Mouse (Mus musculus) lung, adult 2 months (tissue): ENCODE results near the gene Arhgef1. TPM values are rescaled to one million over a fixed set of nuclear protein-coding genes. Genes with fewer than 3 reads are reported as not detected.

Experiments
- DNase-seq: peaks from one replicate; pipeline ENCODE4 v3.0.0; 2022
- H3K4me1 ChIP-seq: fragments of 200-500 bp; 2 replicates; pipeline ENCODE4 v1.6.1; 2011; ENCODE audit warnings: low read length; ENCODE audit not compliant: control insufficient read depth, insufficient read depth
- H3K4me3 ChIP-seq: fragments of 200-500 bp; replicated peaks from 2 replicates; pipeline ENCODE3; 2011; ENCODE audit warnings: low read depth, mild to moderate bottlenecking, control low read depth, low read length; ENCODE audit errors: extremely low read depth
- CTCF ChIP-seq: fragments of 200-500 bp; IDR thresholded peaks from 2 replicates; pipeline ENCODE4 v1.5.1; 2011; ENCODE audit warnings: mild to moderate bottlenecking, low read length, control low read depth; ENCODE audit not compliant: insufficient read depth
- POLR2A ChIP-seq: fragments of 200-500 bp; IDR thresholded peaks from 2 replicates; pipeline ENCODE4 v1.6.1; 2011; ENCODE audit warnings: low read depth, mild to moderate bottlenecking, control low read depth, low read length, borderline replicate concordance; ENCODE audit errors: extremely low read depth
- WGBS: fragments of 180-500 bp; shearing (Covaris S2); methylation state at CpG from one replicate; pipeline ENCODE4 v1.1.7; 2018; 5-methylcytosine and 5-hydroxymethylcytosine counted together
- polyA plus RNA-seq: library from polyadenylated mRNA; depleted of rRNA; stranded (reverse); fragments of >200 nt; gene quantifications from 2 replicates; pipeline ENCODE4 v1.2.3, GENCODE M21; 2012

Arhgef1 gene
- polyA plus RNA-seq, 1 experiment, result 360 TPM

DNA sequence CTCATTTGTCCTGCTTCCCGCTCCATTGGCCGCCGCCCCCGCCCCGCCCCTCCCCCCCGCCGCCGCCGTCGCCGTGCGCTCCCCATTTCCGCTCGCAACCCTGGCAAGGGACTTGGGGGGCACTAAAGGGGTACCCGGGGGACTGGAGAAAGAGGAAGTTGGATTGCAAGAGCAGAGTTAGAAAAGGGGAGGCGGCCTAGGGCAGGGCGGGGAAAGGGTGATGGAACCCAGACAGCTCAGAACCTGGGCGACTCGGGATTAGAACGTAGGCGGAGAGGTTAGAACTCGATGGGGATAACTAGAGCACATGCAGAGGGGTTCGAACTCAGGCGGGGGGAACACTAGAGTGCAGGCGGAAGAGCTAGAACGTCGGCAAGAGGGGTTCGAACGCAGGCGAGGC lies 51.7 kb downstream of the Arhgef1 start:
- H3K4me3 ChIP-seq, result peak overlapping the region; percentile 11
- H3K4me1 ChIP-seq, result 0 out of 2 replicates have a peak, but pooled peaks cover 3% of the 10 kb centered on the region
- no peak for DNase-seq
- 2% methylated on average over 30 of the region's 30 CpGs for WGBS
- no peak for TF ChIP-seq POLR2A
- no peak for TF ChIP-seq CTCF

DNA sequence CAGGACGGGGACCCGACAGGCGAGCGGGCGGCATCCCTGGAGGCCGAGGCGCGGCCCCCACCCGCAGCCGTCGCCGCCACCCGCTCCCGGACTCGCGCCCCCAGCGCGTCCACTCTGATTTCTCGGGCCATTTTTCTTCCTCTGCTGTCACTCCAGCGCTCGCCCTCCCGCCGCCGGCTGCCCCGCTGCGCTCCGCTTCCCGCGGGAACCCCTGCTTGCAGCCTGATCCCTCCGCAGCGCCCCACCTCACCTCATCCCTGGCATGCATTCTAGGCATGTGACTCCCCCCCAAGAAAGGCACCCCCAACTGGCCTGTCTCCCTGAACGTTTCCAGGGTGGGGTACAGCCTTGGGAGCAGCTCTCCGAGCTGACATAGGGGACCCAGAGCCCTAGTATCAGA lies 52.5 kb downstream of the Arhgef1 start:
- 0 out of 2 replicates have a peak, but pooled peaks cover 3% of the 10 kb centered on the region for H3K4me1 ChIP-seq
- 11% methylated on average over 29 of the region's 33 CpGs for WGBS
- DNase-seq, result no peak
- TF ChIP-seq POLR2A, result no peak
- TF ChIP-seq CTCF, result no peak
- H3K4me3 ChIP-seq, result no peak overlapping the region

DNA sequence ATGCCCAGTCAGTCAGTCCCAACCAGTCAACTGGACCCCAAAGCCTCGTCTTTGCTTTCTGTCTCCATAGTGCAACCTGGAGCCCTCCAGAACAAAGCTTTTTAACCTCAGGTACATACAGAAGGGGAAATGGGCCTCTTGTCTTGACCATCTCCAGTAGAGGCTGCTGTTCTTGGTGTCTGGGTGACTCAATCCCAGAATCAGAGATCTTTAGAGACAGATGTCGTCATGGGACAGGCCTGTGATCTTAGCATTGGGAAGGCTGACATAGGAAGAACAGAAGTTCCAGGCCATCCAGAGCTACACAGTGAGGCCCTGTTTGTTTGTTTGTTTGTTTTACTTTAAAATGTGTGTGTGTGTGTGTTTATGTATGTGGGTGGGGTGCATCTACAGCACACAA lies 61.6 kb downstream of the Arhgef1 start:
- WGBS, result 79% methylated on average over 2 of the region's 2 CpGs
- H3K4me3 ChIP-seq, result no peak overlapping the region
- TF ChIP-seq POLR2A (no peak), CTCF (no peak)
- H3K4me1 ChIP-seq, result no peaks in the 10 kb centered on the region
- no peak for DNase-seq

DNA sequence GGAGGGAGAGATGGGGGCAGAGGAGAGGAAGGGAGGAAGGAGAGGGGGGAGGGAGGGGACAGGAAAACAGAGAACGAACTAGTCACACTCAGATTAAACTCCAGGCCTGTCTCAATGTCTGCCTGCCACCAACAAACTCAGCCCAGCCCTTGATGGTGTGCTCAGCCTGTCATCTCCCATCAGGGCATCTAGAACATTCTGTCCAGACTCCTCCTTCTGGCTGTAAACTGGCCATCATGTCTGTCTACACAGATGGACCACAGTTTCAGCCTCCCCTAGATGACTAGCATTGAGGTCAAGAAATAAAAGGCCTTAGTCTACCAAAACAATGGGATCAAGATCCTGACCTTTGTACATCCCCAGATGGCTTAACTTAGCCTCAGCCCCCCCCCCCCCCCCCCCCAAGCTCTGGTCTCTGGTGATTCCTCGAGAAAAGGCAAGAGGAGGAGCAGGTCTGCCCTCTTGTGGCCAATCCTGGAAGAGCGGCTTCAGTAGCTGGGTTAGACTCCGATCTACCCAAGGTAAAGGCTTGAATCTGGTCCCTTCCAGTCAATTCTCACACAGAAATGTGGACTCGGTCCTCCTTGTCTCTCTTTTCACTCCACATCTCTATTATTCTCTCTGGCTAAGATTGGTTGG lies 62.3 kb downstream of the Arhgef1 start:
- peak; percentile 80 for DNase-seq
- 6% methylated on average over 5 of the region's 5 CpGs for WGBS
- no peaks in the 10 kb centered on the region for H3K4me1 ChIP-seq
- no peak overlapping the region for H3K4me3 ChIP-seq
- TF ChIP-seq POLR2A (no peak), CTCF (peak; percentile 86)

DNA sequence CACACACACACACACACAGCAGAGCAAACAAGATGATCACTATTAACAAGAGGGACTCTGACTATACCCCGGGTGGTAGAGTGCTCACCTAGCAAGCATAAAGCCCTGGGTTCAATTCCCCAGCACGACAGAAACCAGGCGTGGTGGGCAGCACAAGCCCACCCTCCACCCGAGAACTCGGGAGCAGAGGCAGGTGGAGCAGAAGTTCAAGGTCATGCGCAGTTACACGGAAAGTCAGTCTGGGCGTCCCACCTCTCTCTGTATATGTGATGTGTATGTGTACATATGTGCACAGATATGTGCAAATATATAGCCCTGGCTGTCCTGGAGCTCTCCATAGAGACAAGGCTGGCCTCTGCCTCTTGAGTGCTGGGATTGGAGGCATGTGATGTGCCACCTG lies 65.3 kb downstream of the Arhgef1 start:
- Histone ChIP-seq H3K4me3 (no peak overlapping the region), H3K4me1 (peaks cover 2% of the 10 kb centered on the region; the same call in 1 of the 2 replicates)
- TF ChIP-seq CTCF (no peak), POLR2A (no peak)
- 78% methylated on average over 8 of the region's 8 CpGs for WGBS
- DNase-seq, result no peak

DNA sequence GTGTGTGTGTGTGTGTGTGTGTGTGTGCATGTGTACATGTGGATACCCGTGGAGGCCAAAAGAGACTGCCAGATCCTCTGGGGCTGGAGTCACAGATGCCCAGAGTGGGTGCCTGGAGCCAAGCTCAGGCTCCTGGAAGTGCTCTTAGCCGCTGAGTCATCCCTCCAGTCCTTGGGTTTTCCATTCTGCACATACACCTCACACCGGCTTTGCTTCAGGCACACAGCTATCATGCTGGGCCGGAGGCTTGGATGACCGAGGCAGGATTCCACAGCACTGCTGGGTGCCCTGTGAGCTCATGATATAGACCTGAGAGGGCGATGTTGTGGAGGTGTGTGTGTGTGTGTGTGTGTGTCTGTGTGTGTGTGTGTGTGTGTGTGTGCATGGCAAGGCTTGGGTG lies 65.8 kb downstream of the Arhgef1 start:
- Histone ChIP-seq H3K4me1 (peaks cover 2% of the 10 kb centered on the region; the same call in 1 of the 2 replicates), H3K4me3 (no peak overlapping the region)
- 65% methylated on average over 6 of the region's 6 CpGs for WGBS
- no peak for DNase-seq
- no peak for TF ChIP-seq CTCF
- 0 out of 2 replicates have a peak, but pooled peaks have one; percentile 15 for TF ChIP-seq POLR2A

DNA sequence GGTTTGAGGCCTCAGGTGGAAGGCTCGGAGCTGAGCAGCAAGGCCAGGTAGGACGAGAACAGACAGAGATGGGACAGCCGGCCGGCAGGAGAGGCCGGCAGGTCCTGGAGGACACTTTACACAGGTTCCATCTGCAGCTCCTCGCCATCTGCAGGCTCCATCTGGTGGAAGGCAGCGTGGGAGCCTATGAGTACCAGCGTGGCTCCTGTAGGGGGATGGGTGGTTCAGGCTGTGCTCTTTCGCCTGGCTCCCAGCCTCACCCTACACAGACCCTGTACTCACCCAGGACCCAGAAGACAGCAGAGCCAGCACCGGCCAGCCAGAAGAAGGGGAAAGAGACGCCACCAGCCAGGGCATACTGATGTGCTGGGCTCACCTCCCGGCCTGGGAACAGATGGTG lies 67.1 kb downstream of the Arhgef1 start:
- Histone ChIP-seq H3K4me3 (no peak overlapping the region), H3K4me1 (peaks cover 2% of the 10 kb centered on the region; the same call in 1 of the 2 replicates)
- TF ChIP-seq POLR2A (no peak), CTCF (no peak)
- DNase-seq, result no peak
- 86% methylated on average over 12 of the region's 12 CpGs for WGBS

DNA sequence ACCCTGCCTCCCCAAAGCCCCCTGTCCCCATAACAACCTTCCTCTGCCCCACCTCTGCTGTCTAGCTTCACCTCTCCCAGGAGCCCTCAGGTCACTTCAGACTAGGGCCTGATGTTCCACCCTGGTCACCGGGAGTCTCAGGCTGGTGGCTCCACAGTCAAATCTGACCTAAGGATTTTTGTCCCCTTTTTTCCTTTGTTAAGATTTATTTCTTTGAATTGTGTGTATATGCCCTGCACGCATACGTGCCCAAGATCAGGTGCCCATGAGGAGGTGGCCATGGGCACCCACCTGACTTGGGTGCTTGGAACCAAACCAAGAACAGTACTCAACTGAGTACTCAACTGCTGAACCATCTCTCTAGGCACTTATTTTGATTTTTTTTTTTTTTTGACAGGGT lies 67.6 kb downstream of the Arhgef1 start:
- DNase-seq, result no peak
- Histone ChIP-seq H3K4me3 (no peak overlapping the region), H3K4me1 (peaks cover 2% of the 10 kb centered on the region; the same call in 1 of the 2 replicates)
- WGBS, result 89% methylated on average over 3 of the region's 3 CpGs
- TF ChIP-seq CTCF (no peak), POLR2A (no peak)

DNA sequence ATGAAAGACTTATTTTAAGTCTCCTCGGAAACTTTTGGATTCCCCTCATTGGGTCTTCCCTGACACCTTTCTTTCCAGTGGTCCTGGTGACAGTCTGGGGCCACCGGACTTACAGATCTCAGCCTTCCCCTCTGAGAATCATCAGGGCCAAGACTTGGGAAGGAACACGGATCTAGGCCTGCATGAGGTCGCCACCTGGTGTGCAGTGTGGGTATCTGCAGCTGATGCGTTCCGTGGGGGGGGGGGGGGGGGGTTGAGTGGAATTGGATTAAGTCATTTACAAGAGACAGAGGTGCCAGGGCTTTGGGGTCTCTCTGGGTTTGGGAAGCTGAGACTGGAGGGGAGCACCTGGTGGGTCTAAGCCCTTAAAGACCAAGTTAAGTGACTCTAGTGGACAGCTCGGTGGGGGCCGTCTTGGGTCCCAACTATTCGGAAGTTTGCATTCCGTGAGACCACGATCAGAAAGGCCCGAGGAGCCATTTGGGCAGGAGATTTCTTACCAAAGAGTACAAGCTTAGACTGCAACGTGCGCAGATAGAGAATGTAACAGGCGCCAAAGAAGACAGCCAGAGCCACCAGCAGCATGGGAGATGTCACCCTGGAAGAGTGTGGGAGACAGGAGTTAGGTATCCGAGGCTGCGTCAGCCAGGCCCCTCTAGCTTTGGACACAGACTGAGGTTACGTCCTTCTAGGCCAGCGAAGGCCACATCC lies 68.7 kb downstream of the Arhgef1 start:
- no peak for TF ChIP-seq POLR2A
- TF ChIP-seq CTCF, result peak; percentile 76
- DNase-seq, result no peak
- Histone ChIP-seq H3K4me3 (peak overlapping the region; percentile 82), H3K4me1 (peaks cover 2% of the 10 kb centered on the region; the same call in 1 of the 2 replicates)
- 9% methylated on average over 19 of the region's 19 CpGs for WGBS
